Mouse (Mus musculus) cortical plate, adult 2 months (tissue): ENCODE results near the gene Tle3.

Experiments used
- CTCF ChIP-seq: fragments of 200-500 bp; IDR thresholded peaks from 2 replicates; pipeline ENCODE4 v1.5.1; 2011; ENCODE audit warnings: mild to moderate bottlenecking, control low read depth, low read length; ENCODE audit not compliant: insufficient read depth; ENCODE audit errors: extremely low read depth
- POLR2A ChIP-seq: fragments of 200-500 bp; IDR thresholded peaks from 2 replicates; pipeline ENCODE4 v1.6.1; 2011; ENCODE audit warnings: mild to moderate bottlenecking, low read length, control low read depth; ENCODE audit not compliant: insufficient read depth; ENCODE audit errors: extremely low read depth

DNA sequence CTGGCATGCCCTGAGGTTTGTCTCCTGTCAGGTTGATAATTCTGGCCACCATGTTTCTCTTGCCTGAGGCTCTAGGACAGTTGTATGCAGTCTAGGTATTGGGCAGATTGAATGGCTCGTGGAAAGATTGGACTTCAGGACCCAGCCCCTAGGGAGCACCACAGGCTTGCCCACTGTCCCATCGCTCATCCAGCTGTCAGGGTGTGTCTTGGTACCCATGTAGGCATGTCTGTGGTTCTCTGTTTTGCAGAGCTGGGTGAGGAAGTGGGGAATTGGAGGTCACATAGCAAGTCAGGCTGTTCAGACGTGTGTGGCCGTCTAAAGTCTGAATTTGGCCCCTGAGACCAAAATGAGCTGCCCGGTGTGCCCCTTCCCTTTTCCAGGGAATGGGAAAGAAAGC lies 15.6 kb downstream of the Tle3 start:
- no peak for TF ChIP-seq CTCF
- no peak for TF ChIP-seq POLR2A
